Mouse (Mus musculus): ENCODE data around the gene Tinagl1.

DNA sequence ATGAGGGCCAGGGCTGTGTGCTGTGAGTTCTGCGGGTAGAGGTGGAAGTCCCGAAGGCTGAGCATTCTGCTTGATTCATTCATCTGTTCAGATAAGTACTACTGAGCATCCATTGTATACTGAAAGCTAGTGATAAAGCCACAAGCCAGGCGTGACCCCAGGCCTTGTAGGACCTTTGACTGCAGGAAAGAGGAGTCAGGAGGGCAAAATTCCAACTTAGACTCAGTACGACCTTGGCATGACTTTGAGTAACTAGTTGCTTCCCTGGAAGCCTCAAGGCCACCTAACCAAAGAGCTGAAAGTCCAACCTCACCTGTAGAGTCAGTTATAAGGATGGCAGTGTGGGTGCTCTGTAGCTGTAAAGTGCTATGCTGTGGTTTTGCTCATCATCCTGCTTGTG lies 54.2 kb downstream of the Tinagl1 start:
- TF ChIP-seq CTCF (IDR thresholded peaks at IDR 0.05) (no peak), EP300 (IDR thresholded peaks at IDR 0.05) (no peak)
